ENCODE assay signal across 8 mouse cellular contexts in genomic region chr11:109445438-109446035, GRCm38 (mm10). TPM values are rescaled to one million over a fixed set of nuclear protein-coding genes. Genes with fewer than 3 reads are reported as not detected.
DNase-seq lines count a peak whose midpoint lies in the region; ATAC-seq and TF ChIP-seq lines count a peak whose summit lies in the region.

No protein-coding gene starts in this region.

- TF ChIP-seq CTCF in heart, adult 2 months (IDR thresholded peaks at IDR 0.05) = peak; percentile 88

- ATAC-seq in granulocyte monocyte progenitor cell, adult 5-6 weeks (replicated peaks; ENCODE audit: poor library complexity, severe bottlenecking) = peak; percentile 74

- peaks cover under 1% of the 10 kb centered on the region; the same call in 1 of the 2 replicates for H3K4me1 ChIP-seq in heart, adult 2 months (ENCODE audit: control insufficient read depth, insufficient read depth, low read length)

- H3K9ac ChIP-seq in heart, adult 2 months (ENCODE audit: low read depth, low read length) = no peak overlapping the region

- intact Hi-C loops in heart, adult 2 months (cut with DNase I) = loop anchor here (1.0 to 5.0 kb wide), 4 partner anchors 47 to 415 kb away; no protein-coding TSS in a partner anchor

- 40% methylated on average over 13 of the region's 13 CpGs for WGBS in heart, adult 2 months

- TF ChIP-seq POLR2A in heart, adult 2 months (IDR thresholded peaks at IDR 0.05; ENCODE audit: insufficient read depth, low read depth, low read length) = no peak

- DNase-seq in heart, adult 2 months = no peak
- no peak for DNase-seq in heart, adult 11 months
- DNase-seq in CD4-positive helper T cell, adult 2 months (ENCODE audit: low read depth, low spot score) = peak; percentile 76
- DNase-seq in brain, adult 2 months (ENCODE audit: low read depth, low spot score) = peak; percentile 69
- DNase-seq in kidney, postnatal 36 days = peak; percentile 19 to 45
- peak; percentile 41 for DNase-seq in neural tube, embryonic 10.5 days (ENCODE audit: extremely low spot score, low spot score)
- no peak for DNase-seq in Muller cell, postnatal 12 days (ENCODE audit: inconsistent ontology term)

- H3K79me2 ChIP-seq in heart, adult 2 months (replicated peaks; ENCODE audit: control insufficient read depth, insufficient read depth, low read length) = peaks cover 1% of the 10 kb centered on the region; the same call in 1 of the 2 replicates

- TF ChIP-seq EP300 in heart, adult 2 months (IDR thresholded peaks at IDR 0.05; ENCODE audit: insufficient read depth, low read depth, low read length) = no peak

- no peak overlapping the region for H3K27ac ChIP-seq in heart, adult 2 months

- no peaks in the 10 kb centered on the region for H3K27me3 ChIP-seq in heart, adult 2 months (ENCODE audit: control insufficient read depth, insufficient read depth, low read length)

- no peaks in the 10 kb centered on the region for H3K36me3 ChIP-seq in heart, adult 2 months (ENCODE audit: control insufficient read depth, insufficient read depth, low read length)

- no peak overlapping the region for H3K4me3 ChIP-seq in heart, adult 2 months

RNA-seq across cellular contexts. Expression of gene Amz2, which starts 19.8 kb away (rescaled TPM):
- 10 to 100 TPM; 50.2 to 57.5 TPM for total RNA-seq in heart, adult 2 months (2021)
- 52.4 and 99.9 TPM in 2 replicates for polyA plus RNA-seq in heart, adult 2 months (2012; rRNA removed)
- total RNA-seq in granulocyte monocyte progenitor cell, adult 5-6 weeks (2014; fragmentation: Nextera tagmentation) = 38.0 and 41.1 TPM in 2 replicates
- 37.5 and 49.5 TPM in 2 replicates for total RNA-seq in granulocyte monocyte progenitor cell, adult 5-6 weeks (2017)

RNA-seq across cellular contexts. Expression of gene Arsg, which starts 27.6 kb away (rescaled TPM):
- total RNA-seq in heart, adult 2 months (2021) = 1 to 10 TPM; 1.2 to 1.3 TPM
- polyA plus RNA-seq in heart, adult 2 months (2012; rRNA removed) = 1.5 and 1.8 TPM in 2 replicates
- total RNA-seq in granulocyte monocyte progenitor cell, adult 5-6 weeks (2014; fragmentation: Nextera tagmentation) = 1.4 and 2.1 TPM in 2 replicates
- total RNA-seq in granulocyte monocyte progenitor cell, adult 5-6 weeks (2017) = 1.5 and 1.6 TPM in 2 replicates

RNA-seq across cellular contexts. Expression of gene Slc16a6, which starts 27.9 kb away (rescaled TPM):
- 1 to 10 TPM; 4.9 to 8.2 TPM for total RNA-seq in heart, adult 2 months (2021)
- 1.8 and 2.1 TPM in 2 replicates for polyA plus RNA-seq in heart, adult 2 months (2012; rRNA removed)
- total RNA-seq in granulocyte monocyte progenitor cell, adult 5-6 weeks (2014; fragmentation: Nextera tagmentation) = 41.4 and 42.6 TPM in 2 replicates
- total RNA-seq in granulocyte monocyte progenitor cell, adult 5-6 weeks (2017) = 14.9 and 16.6 TPM in 2 replicates

RNA-seq across cellular contexts. Expression of gene 9930022D16Rik, which starts 31.8 kb away (rescaled TPM):
- not detected for total RNA-seq in heart, adult 2 months (2021)
- polyA plus RNA-seq in heart, adult 2 months (2012; rRNA removed) = not detected in 2 replicates
- total RNA-seq in granulocyte monocyte progenitor cell, adult 5-6 weeks (2014; fragmentation: Nextera tagmentation) = not detected in 2 replicates
- not detected in 2 replicates for total RNA-seq in granulocyte monocyte progenitor cell, adult 5-6 weeks (2017)

Comparison
In these comparisons a context has a peak if more than half of its experiments do, and no peak if none do; other contexts are left out.
1. DNase-seq: peak in CD4-positive helper T cell, adult 2 months (single experiment), brain, adult 2 months (single experiment), kidney, postnatal 36 days (2 of 2) and neural tube, embryonic 10.5 days (single experiment); none in heart, adult 2 months (0 of 2), heart, adult 11 months (single experiment) and Muller cell, postnatal 12 days (single experiment).